Mouse (Mus musculus) heart, embryonic 13.5 days (tissue): ENCODE measurements around the gene Hace1. TPM values are rescaled to one million over a fixed set of nuclear protein-coding genes. Genes with fewer than 3 reads are reported as not detected.

Experiments used
- ATAC-seq: fragments of 200-750 bp; cut with Nextera tagmentation; 2 replicates; pipeline ENCODE4 v1.8.0; 2017; ENCODE audit warnings: moderate TSS enrichment; ENCODE audit not compliant: insufficient number of reproducible peaks, low FRiP score, low TSS enrichment; ENCODE audit errors: extremely low read depth
- H3K27ac ChIP-seq: fragments of 300-500 bp; sonication (generic); replicated peaks from 2 replicates; pipeline ENCODE4 v1.5.1; 2015; ENCODE audit warnings: moderate library complexity, mild to moderate bottlenecking, inconsistent platforms
- H3K27me3 ChIP-seq: fragments of 300-500 bp; sonication (generic); replicated peaks from 2 replicates; pipeline ENCODE4 v1.6.1; 2015; ENCODE audit warnings: mild to moderate bottlenecking, inconsistent platforms
- H3K36me3 ChIP-seq: fragments of 300-500 bp; sonication (generic); 2 replicates; pipeline ENCODE4 v1.6.1; 2015; ENCODE audit warnings: mild to moderate bottlenecking, inconsistent platforms
- H3K4me1 ChIP-seq: fragments of 300-500 bp; sonication (generic); 2 replicates; pipeline ENCODE4 v1.6.1; 2015; ENCODE audit warnings: inconsistent platforms
- H3K4me2 ChIP-seq: fragments of 300-500 bp; sonication (generic); 2 replicates; pipeline ENCODE4 v1.6.1; 2015; ENCODE audit warnings: inconsistent platforms, mild to moderate bottlenecking, moderate library complexity
- H3K4me3 ChIP-seq: fragments of 300-500 bp; sonication (generic); 2 replicates; pipeline ENCODE4 v1.5.1; 2015; ENCODE audit warnings: moderate library complexity, mild to moderate bottlenecking, inconsistent platforms
- H3K9ac ChIP-seq: fragments of 300-500 bp; sonication (generic); 2 replicates; pipeline ENCODE4 v1.6.1; 2015; ENCODE audit warnings: inconsistent platforms, mild to moderate bottlenecking, moderate library complexity
- H3K9me3 ChIP-seq: fragments of 300-500 bp; sonication (generic); 2 replicates; pipeline ENCODE4 v1.6.1; 2016; ENCODE audit warnings: inconsistent platforms
- WGBS: fragments of 180-500 bp; shearing (Covaris S2); methylation state at CpG from one replicate; pipeline ENCODE4 v1.1.7; 2015; ENCODE audit warnings: mixed read lengths; 5-methylcytosine and 5-hydroxymethylcytosine counted together
- microRNA-seq: library from miRNA; unstranded; fragments of <30 nt; microRNA quantifications from one replicate; pipeline ENCODE4, GENCODE M21; 2016
- polyA plus RNA-seq: library from polyadenylated mRNA; unstranded; fragments of >200 nt; fragmentation: Nextera tagmentation; extraction: Ambion mirVana; gene quantifications from 2 replicates; pipeline ENCODE4 v1.2.1, GENCODE M21; 2015

Hace1 gene
- polyA plus RNA-seq, 1 experiment from 2014 or later: 13.0 TPM

- H3K36me3 ChIP-seq: peaks cover 9% of the 10 kb centered on the region
- H3K9me3 ChIP-seq: no peaks in the 10 kb centered on the region
- H3K9ac ChIP-seq: no peak overlapping the region
- no peak overlapping the region for H3K4me3 ChIP-seq
- no peak for ATAC-seq
- WGBS: 67% methylated on average over 3 of the region's 3 CpGs
- no peak overlapping the region for H3K27ac ChIP-seq
- peaks cover 5% of the 10 kb centered on the region; the same call in 1 of the 2 replicates for H3K4me1 ChIP-seq
- H3K27me3 ChIP-seq: no peaks in the 10 kb centered on the region
- no peak overlapping the region for H3K4me2 ChIP-seq
Measured at GRCm38 (mm10) chr10:45698930-45699329, 121.3 kb downstream of the Hace1 start.

- ATAC-seq: no peak
Measured at GRCm38 (mm10) chr10:45706849-45707248, 129.2 kb downstream of the Hace1 start.

GRCm38 (mm10) chr10:45710848-45711247 lies 133.2 kb downstream of the Hace1 start:
- Histone ChIP-seq H3K27ac (no peak overlapping the region), H3K36me3 (peaks cover 10% of the 10 kb centered on the region), H3K27me3 (no peaks in the 10 kb centered on the region), H3K9me3 (no peaks in the 10 kb centered on the region), H3K9ac (no peak overlapping the region), H3K4me3 (no peak overlapping the region), H3K4me1 (peaks cover 26% of the 10 kb centered on the region), H3K4me2 (no peak overlapping the region)
- no peak for ATAC-seq
- 69% methylated on average over 3 of the region's 3 CpGs for WGBS

More at GRCm38 (mm10) chr10:45706849-45707248, 129.2 kb downstream of the Hace1 start:
- Histone ChIP-seq H3K27me3 (no peaks in the 10 kb centered on the region), H3K4me2 (no peak overlapping the region), H3K4me3 (no peak overlapping the region), H3K9me3 (no peaks in the 10 kb centered on the region), H3K4me1 (peaks cover 13% of the 10 kb centered on the region), H3K36me3 (peaks cover 3% of the 10 kb centered on the region), H3K9ac (no peak overlapping the region), H3K27ac (no peak overlapping the region)
- 69% methylated on average over 2 of the region's 2 CpGs for WGBS

GRCm38 (mm10) chr10:45711348-45711747 lies 133.7 kb downstream of the Hace1 start:
- peaks cover 13% of the 10 kb centered on the region for H3K36me3 ChIP-seq
- no peak overlapping the region for H3K4me2 ChIP-seq
- no peaks in the 10 kb centered on the region for H3K9me3 ChIP-seq
- no peak overlapping the region for H3K9ac ChIP-seq
- 49% methylated on average over 4 of the region's 4 CpGs for WGBS
- no peak overlapping the region for H3K27ac ChIP-seq
- ATAC-seq: no peak
- H3K4me3 ChIP-seq: no peak overlapping the region
- peaks cover 26% of the 10 kb centered on the region for H3K4me1 ChIP-seq
- no peaks in the 10 kb centered on the region for H3K27me3 ChIP-seq

Small RNAs within 50 kb of the gene (microRNA-seq; reads per million reads assigned to microRNA genes)
- gene Gm27731: not detected

Other genes with a start within 250 kb of the Hace1 start
- 71.7 and 84.7 TPM in 2 replicates for gene Bves, start 242.1 kb upstream of the Hace1 start, polyA plus RNA-seq
- gene Lin28b, start 91.4 kb upstream of the Hace1 start, polyA plus RNA-seq: 2.9 and 3.5 TPM in 2 replicates